Comparison of ENCODE assay signal across 14 mouse cellular contexts in genomic region chr2:146050069-146050468, GRCm38 (mm10).
"Had no signal": no experiment of that assay in that cellular context is flagged by ENCODE, and none has a peak within 500 bp of the region (broad histone marks: within the 10 kb centered on the region; RNA-seq: fewer than 3 reads in every experiment).

No protein-coding gene starts in this region.

- H3K9me3 ChIP-seq: megakaryocyte, embryonic 14.5 days; midbrain, embryonic 13.5 days; midbrain, embryonic 15.5 days; neural tube, embryonic 12.5 days; stomach, embryonic 15.5 days had no signal

- H3K4me1 ChIP-seq: stomach, embryonic 15.5 days had no signal

- H3K4me3 ChIP-seq: megakaryocyte, embryonic 14.5 days; midbrain, embryonic 13.5 days; midbrain, embryonic 15.5 days; neural tube, embryonic 12.5 days; stomach, embryonic 15.5 days had no signal

- H3K27me3 ChIP-seq: midbrain, embryonic 15.5 days; stomach, embryonic 15.5 days had no signal

- H3K9ac ChIP-seq: lung, embryonic 14.5 days; midbrain, embryonic 13.5 days; midbrain, embryonic 15.5 days; neural tube, embryonic 12.5 days; stomach, embryonic 15.5 days had no signal

- DNase-seq: lung, adult 18-20 months; lung, embryonic 14.5 days; lung, postnatal 10 days; lung, postnatal 4 days; right cerebral cortex, postnatal 14 days; thymus, adult 2 months; thymus, postnatal 25 days; thymus, postnatal 4 days had no signal

- H3K36me3 ChIP-seq: midbrain, embryonic 13.5 days; midbrain, embryonic 15.5 days; neural tube, embryonic 12.5 days; stomach, embryonic 15.5 days had no signal

- H3K4me2 ChIP-seq: lung, embryonic 14.5 days; midbrain, embryonic 13.5 days; midbrain, embryonic 15.5 days; neural tube, embryonic 12.5 days; stomach, embryonic 15.5 days had no signal

- H3K27ac ChIP-seq: midbrain, embryonic 13.5 days; midbrain, embryonic 15.5 days; neural tube, embryonic 12.5 days; stomach, embryonic 15.5 days; stomach, postnatal 0 days had no signal

- ATAC-seq: midbrain, embryonic 13.5 days; midbrain, embryonic 15.5 days had no signal
